Mouse (Mus musculus) 3134 (cell line): Measurements from ENCODE around the gene Gng5.
A peak's percentile ranks its signal among the peaks of the same experiment; 100 is the strongest.

Source experiments
- DNase-seq: peaks from one replicate; pipeline ENCODE4 v3.0.0-alpha.2; 2011; ENCODE audit warnings: low spot score; ENCODE audit not compliant: insufficient read length; ENCODE audit errors: extremely low read depth

Gene Gng5

GRCm38 (mm10) chr3:146499431-146500002 is at the start of gene Gng5, which contains the start of gene Spata1:
Gene Gng5 (plus strand): TSS chr3:146499807.
Gene Spata1 (minus strand): TSS chr3:146499753.
- DNase-seq, result peak; percentile 96

GRCm38 (mm10) chr3:146450371-146450841 is 49.2 kb upstream of the Gng5 start:
- DNase-seq, result peak; percentile 95

- DNase-seq, result no peak
These were observed 48.2 kb upstream of the Gng5 start for GRCm38 (mm10) chr3:146451375-146451774.

GRCm38 (mm10) chr3:146462939-146463338 is 36.7 kb upstream of the Gng5 start:
- no peak for DNase-seq

GRCm38 (mm10) chr3:146469226-146469625 is 30.4 kb upstream of the Gng5 start:
- DNase-seq, result no peak

GRCm38 (mm10) chr3:146472657-146473056 is 26.9 kb upstream of the Gng5 start:
- DNase-seq, result no peak

GRCm38 (mm10) chr3:146473741-146474140 is 25.9 kb upstream of the Gng5 start:
- DNase-seq, result peak; percentile 36

GRCm38 (mm10) chr3:146474428-146474827 is 25.2 kb upstream of the Gng5 start:
- peak; percentile 35 for DNase-seq

- no peak for DNase-seq
These were observed 17.6 kb upstream of the Gng5 start for GRCm38 (mm10) chr3:146482044-146482443.

- no peak for DNase-seq
These were observed 13.1 kb upstream of the Gng5 start for GRCm38 (mm10) chr3:146486464-146486863.

GRCm38 (mm10) chr3:146494941-146495340 is 4.7 kb upstream of the Gng5 start:
- DNase-seq, result no peak

GRCm38 (mm10) chr3:146498989-146499388 is 618 bp upstream of the Gng5 start:
- DNase-seq, result no peak

GRCm38 (mm10) chr3:146500003-146500809 is 599 bp downstream of the Gng5 start:
- DNase-seq, result peak; percentile 82

- no peak for DNase-seq
These were observed 1.2 kb downstream of the Gng5 start for GRCm38 (mm10) chr3:146500810-146501201.

GRCm38 (mm10) chr3:146501601-146502123 is 2.1 kb downstream of the Gng5 start:
- no peak for DNase-seq

- no peak for DNase-seq
These were observed 7.1 kb downstream of the Gng5 start for GRCm38 (mm10) chr3:146506711-146507110.

GRCm38 (mm10) chr3:146520226-146520797 is 20.7 kb downstream of the Gng5 start:
- no peak for DNase-seq

GRCm38 (mm10) chr3:146520798-146521651 is 21.4 kb downstream of the Gng5 start, which contains the start of gene Rpf1:
Gene Rpf1 (minus strand): TSS chr3:146521429.
- DNase-seq, result peak; percentile 94

- no peak for DNase-seq
These were observed 22.0 kb downstream of the Gng5 start for GRCm38 (mm10) chr3:146521652-146522020.

GRCm38 (mm10) chr3:146528335-146528734 is 28.7 kb downstream of the Gng5 start:
- DNase-seq, result no peak
